Mouse (Mus musculus): Measurements from ENCODE around the gene Plekhg3.

DNA sequence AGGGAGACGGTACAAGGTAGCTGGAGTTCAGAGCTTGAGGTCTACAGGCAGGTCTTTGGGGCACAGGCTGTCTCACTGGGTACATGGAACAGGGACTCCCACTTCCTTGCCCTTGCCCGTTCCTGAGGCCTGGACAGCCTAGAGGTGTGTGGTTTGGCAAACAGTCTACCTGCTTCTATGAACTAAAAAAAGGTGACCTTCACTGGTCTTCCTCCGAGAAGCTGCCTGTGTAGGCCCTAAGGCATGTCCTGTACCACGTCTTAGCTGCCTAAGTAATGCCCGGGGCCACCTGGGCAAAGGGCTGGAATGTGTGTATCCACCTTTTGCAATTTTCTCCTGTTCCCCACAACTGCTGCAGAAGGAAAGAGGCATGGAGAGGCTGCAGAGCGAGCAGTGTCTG lies 42.7 kb downstream of the Plekhg3 start:
- no peak for TF ChIP-seq CTCF (conservative IDR thresholded peaks at IDR 0.05; ENCODE audit: insufficient read depth, insufficient read length, low read depth, low read length)
- peak; percentile 1 for TF ChIP-seq POLR2A (IDR thresholded peaks at IDR 0.05; ENCODE audit: low read depth, low read length)

Data from kidney, adult 2 months (tissue).